Mouse (Mus musculus) MEL (cell line): Measurements from ENCODE around the gene Btbd17.

Experiments
- CTCF ChIP-seq, 3 experiments: IDR thresholded peaks in 2 of 3; conservative IDR thresholded peaks in 1 of 3; 2 replicates each; pipeline ENCODE4 v1.5.1; 2011 to 2012; ENCODE audit warnings: low read length in 3 of 3, low read depth in 2 of 3, mild to moderate bottlenecking in 2 of 3, improper control_type of control experiment in 1 of 3, inconsistent platforms in 1 of 3, mixed read lengths in 1 of 3, moderate library complexity in 1 of 3; ENCODE audit not compliant: control insufficient read depth in 1 of 3, insufficient read depth in 1 of 3, poor library complexity in 1 of 3, severe bottlenecking in 1 of 3
- E2F4 ChIP-seq: IDR thresholded peaks from 2 replicates; pipeline ENCODE4 v1.6.1; 2011; ENCODE audit warnings: low read depth, low read length, improper control_type of control experiment, borderline replicate concordance
- EP300 ChIP-seq, 2 experiments: IDR thresholded peaks; 2 replicates each; pipeline ENCODE4 v1.6.1; 2011; ENCODE audit warnings: improper control_type of control experiment in 2 of 2, low read length in 2 of 2, low read depth in 1 of 2, mild to moderate bottlenecking in 1 of 2
- MAZ ChIP-seq: IDR thresholded peaks from 2 replicates; pipeline ENCODE4 v1.6.1; 2012; ENCODE audit warnings: low read depth, mild to moderate bottlenecking, inconsistent platforms, low read length, improper control_type of control experiment
- MEF2A ChIP-seq: IDR thresholded peaks from 2 replicates; pipeline ENCODE4 v1.6.1; 2014; ENCODE audit warnings: low read depth, mild to moderate bottlenecking, inconsistent platforms, low read length, improper control_type of control experiment; ENCODE audit not compliant: poor library complexity, insufficient replicate concordance, severe bottlenecking; ENCODE audit errors: extremely low read depth
- POLR2A ChIP-seq, 2 experiments: IDR thresholded peaks; 2 replicates each; pipeline ENCODE4 v1.6.1; 2011 to 2012; ENCODE audit warnings: low read length in 2 of 2, mild to moderate bottlenecking in 2 of 2, control low read depth in 1 of 2, improper control_type of control experiment in 1 of 2, low read depth in 1 of 2, moderate library complexity in 1 of 2; ENCODE audit not compliant: control insufficient read depth in 1 of 2, insufficient read depth in 1 of 2, poor library complexity in 1 of 2
- POLR2AphosphoS2 ChIP-seq: IDR thresholded peaks from 2 replicates; pipeline ENCODE4 v1.6.1; 2011; ENCODE audit warnings: low read length, improper control_type of control experiment
- RAD21 ChIP-seq: IDR thresholded peaks from 2 replicates; pipeline ENCODE4 v1.6.1; 2011; ENCODE audit warnings: mild to moderate bottlenecking, low read depth, low read length, improper control_type of control experiment
- USF1 ChIP-seq: IDR thresholded peaks from 2 replicates; pipeline ENCODE4 v1.6.1; 2014; ENCODE audit warnings: low read depth, mild to moderate bottlenecking, inconsistent platforms, low read length, improper control_type of control experiment, moderate library complexity
- USF2 ChIP-seq, 2 experiments: IDR thresholded peaks; 2 replicates each; pipeline ENCODE4 v1.6.1; 2011 to 2012; ENCODE audit warnings: improper control_type of control experiment in 2 of 2, low read length in 2 of 2, borderline replicate concordance in 1 of 2, inconsistent platforms in 1 of 2, low read depth in 1 of 2, mild to moderate bottlenecking in 1 of 2; ENCODE audit not compliant: insufficient read depth in 1 of 2

- TF ChIP-seq E2F4 (no peak), CTCF (IDR thresholded peaks at IDR 0.05 in 2 of 3, conservative IDR thresholded peaks at IDR 0.05 in 1 of 3; ENCODE audit: control insufficient read depth in 1 of 3, insufficient read depth in 1 of 3, low read depth in 2 of 3, low read length in 3 of 3, poor library complexity in 1 of 3, severe bottlenecking in 1 of 3) (no peak), USF2 (IDR thresholded peaks at IDR 0.05; ENCODE audit: borderline replicate concordance in 1 of 2, insufficient read depth in 1 of 2, low read depth in 1 of 2, low read length in 2 of 2) (no peak), MEF2A (no peak), EP300 (IDR thresholded peaks at IDR 0.05; ENCODE audit: low read depth in 1 of 2, low read length in 2 of 2) (no peak), MAZ (no peak), POLR2A (IDR thresholded peaks at IDR 0.05; ENCODE audit: control insufficient read depth in 1 of 2, insufficient read depth in 1 of 2, low read depth in 1 of 2, low read length in 2 of 2, poor library complexity in 1 of 2) (no peak), POLR2AphosphoS2 (no peak), USF1 (no peak), RAD21 (no peak)
Measured at GRCm38 (mm10) chr11:114818185-114818584, 22.4 kb upstream of the Btbd17 start.
